Mouse (Mus musculus) ES-Bruce4 (cell line): ENCODE measurements at regions not wholly inside any gene's neighbourhood (a gene's known extent, or its start where the extent isn't known, plus 50 kb on each side); places are given as distances from the start of the nearest gene placed in this dataset.

Experiments used
- H3K27ac ChIP-seq: 2 replicates; pipeline ENCODE4 v1.5.1; 2012; ENCODE audit warnings: low read length, inconsistent platforms; ENCODE audit not compliant: insufficient read depth
- H3K27me3 ChIP-seq: 2 replicates; pipeline ENCODE4 v1.6.1; 2012; ENCODE audit warnings: mild to moderate bottlenecking, low read length, inconsistent platforms; ENCODE audit not compliant: control insufficient read depth, poor library complexity, insufficient read depth, severe bottlenecking
- H3K36me3 ChIP-seq: 2 replicates; pipeline ENCODE4 v1.6.1; 2012; ENCODE audit warnings: inconsistent platforms, mild to moderate bottlenecking, low read length, moderate library complexity; ENCODE audit not compliant: control insufficient read depth, poor library complexity, insufficient read depth, severe bottlenecking
- H3K4me1 ChIP-seq: one replicate; pipeline ENCODE4 v1.8.1; 2011; ENCODE audit warnings: low read length; ENCODE audit not compliant: control insufficient read depth, insufficient read depth
- H3K4me3 ChIP-seq: 2 replicates; pipeline ENCODE4 v1.5.1; 2011; ENCODE audit warnings: low read depth, mild to moderate bottlenecking, low read length
- H3K9ac ChIP-seq: 2 replicates; pipeline ENCODE4 v1.6.1; 2012; ENCODE audit warnings: low read depth, mild to moderate bottlenecking, inconsistent platforms; ENCODE audit not compliant: poor library complexity, severe bottlenecking
- H3K9me3 ChIP-seq: replicated peaks from 2 replicates; pipeline ENCODE4 v1.6.1; 2012; ENCODE audit warnings: mild to moderate bottlenecking, low read length, inconsistent platforms; ENCODE audit not compliant: control insufficient read depth, poor library complexity, insufficient read depth, severe bottlenecking
- CTCF ChIP-seq: IDR thresholded peaks from one replicate; pipeline ENCODE4 v1.8.1; 2011; ENCODE audit warnings: low read depth, low read length
- EP300 ChIP-seq: IDR thresholded peaks from 2 replicates; pipeline ENCODE4 v1.6.1; 2011; ENCODE audit warnings: low read depth, low read length; ENCODE audit not compliant: insufficient read depth
- POLR2A ChIP-seq: IDR thresholded peaks from one replicate; pipeline ENCODE4 v1.8.1; 2011; ENCODE audit warnings: low read length; ENCODE audit not compliant: insufficient read depth

DNA sequence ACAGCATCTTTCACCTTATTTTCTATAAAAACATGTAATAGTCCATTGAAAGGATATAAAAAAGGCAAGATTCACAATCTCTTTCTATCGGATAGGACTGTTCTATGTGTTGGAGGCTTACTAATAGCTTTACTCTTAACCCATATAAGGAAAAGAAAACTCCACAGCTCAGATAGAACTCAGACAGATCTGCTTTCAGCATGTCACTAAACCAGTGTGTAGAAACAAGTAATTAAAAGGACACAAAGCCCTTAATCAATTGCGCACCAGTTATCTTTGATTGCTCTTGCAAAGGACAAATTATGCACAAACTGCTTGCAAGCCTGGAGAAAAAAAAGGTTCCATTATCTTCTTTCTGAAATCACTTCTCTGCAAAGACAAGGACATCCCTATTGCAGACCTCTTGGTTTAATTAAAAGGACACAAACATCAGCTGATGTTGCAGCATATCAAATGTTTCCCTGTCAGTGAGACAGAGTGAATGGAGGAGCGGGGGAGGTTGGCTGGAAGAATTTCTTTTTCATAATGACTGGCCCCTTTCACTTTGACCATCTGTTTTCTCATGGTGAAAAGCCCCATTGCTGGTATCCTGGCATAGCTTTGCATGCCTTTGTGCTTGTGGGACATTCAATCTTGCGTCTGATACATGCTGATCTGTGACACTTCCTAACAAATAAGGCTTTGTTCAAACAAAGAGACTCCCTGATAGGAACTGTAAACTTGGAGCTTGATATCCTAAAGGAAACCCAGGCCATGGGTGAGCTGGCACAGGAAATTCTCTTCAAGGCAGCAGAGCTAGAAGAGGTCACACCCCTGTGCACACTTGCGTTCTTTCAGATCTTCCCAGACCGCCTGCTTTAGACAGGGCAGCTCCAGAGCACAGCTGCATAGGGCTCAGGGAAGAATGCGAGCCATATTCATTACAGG, 162.8 kb upstream of the Rgmb start:
- H3K36me3 ChIP-seq = no peaks in the 10 kb centered on the region
- peaks cover 3% of the 10 kb centered on the region for H3K4me1 ChIP-seq
- no peak overlapping the region for H3K4me3 ChIP-seq
- no peak overlapping the region for H3K9ac ChIP-seq
- H3K27ac ChIP-seq = no peak overlapping the region
- peaks cover 9% of the 10 kb centered on the region; the same call in 1 of the 2 replicates for H3K9me3 ChIP-seq
- H3K27me3 ChIP-seq = no peaks in the 10 kb centered on the region
- no peak for TF ChIP-seq CTCF
- no peak for TF ChIP-seq EP300
- no peak for TF ChIP-seq POLR2A

GRCm38 (mm10) chr17:15991916-15992315, 161.1 kb upstream of the Rgmb start:
- Histone ChIP-seq H3K27ac (no peak overlapping the region), H3K9me3 (0 out of 2 replicates have a peak, but pooled peaks cover 4% of the 10 kb centered on the region), H3K4me1 (peaks cover 3% of the 10 kb centered on the region), H3K27me3 (no peaks in the 10 kb centered on the region), H3K9ac (no peak overlapping the region), H3K4me3 (no peak overlapping the region), H3K36me3 (no peaks in the 10 kb centered on the region)
- no peak for TF ChIP-seq POLR2A
- TF ChIP-seq EP300 = no peak
- no peak for TF ChIP-seq CTCF

DNA sequence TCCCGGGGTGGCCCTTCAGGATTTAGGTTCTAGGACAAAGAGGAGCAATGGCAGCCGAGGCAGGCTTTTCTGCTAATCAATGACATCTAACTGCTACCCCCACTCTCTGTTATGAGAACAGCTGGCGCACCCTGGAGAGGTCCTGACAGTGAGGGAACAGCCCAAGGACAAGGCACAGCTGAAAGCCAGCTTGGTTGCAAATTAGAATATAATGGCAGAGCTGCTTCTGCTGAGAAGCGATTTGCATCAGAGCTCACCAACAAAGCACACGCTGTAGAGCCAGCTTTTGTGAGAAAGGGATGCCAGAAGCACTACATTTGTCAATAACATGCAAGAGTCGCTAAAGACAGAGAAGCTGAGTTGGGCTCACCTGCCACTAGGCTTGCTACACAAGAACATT, 159.5 kb upstream of the Rgmb start:
- Histone ChIP-seq H3K27ac (peak overlapping the region; percentile 69; the same call in 1 of the 2 replicates), H3K9me3 (0 out of 2 replicates have a peak, but pooled peaks cover 4% of the 10 kb centered on the region), H3K36me3 (no peaks in the 10 kb centered on the region), H3K4me1 (peaks cover 3% of the 10 kb centered on the region), H3K27me3 (no peaks in the 10 kb centered on the region), H3K9ac (no peak overlapping the region), H3K4me3 (no peak overlapping the region)
- TF ChIP-seq EP300 (peak; percentile 96), CTCF (no peak)

DNA sequence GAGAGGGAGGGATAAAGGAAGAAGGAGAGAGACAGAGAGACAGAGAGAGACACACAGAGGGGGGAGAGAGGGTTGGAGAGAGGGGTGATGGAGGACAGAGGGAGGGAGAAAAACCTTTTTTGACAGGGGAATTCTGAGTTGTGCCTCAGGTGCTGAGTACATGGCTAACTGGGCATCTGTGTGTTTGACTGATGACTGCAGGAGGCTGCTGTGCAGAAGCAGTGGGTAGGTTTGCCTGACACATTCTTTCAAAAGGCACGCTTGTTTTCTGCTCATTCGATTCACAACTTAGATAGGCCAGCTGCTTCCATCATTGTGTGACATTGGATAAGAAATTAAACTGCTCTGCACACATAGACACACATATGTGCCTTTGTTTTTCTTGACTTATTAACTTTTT, 150.7 kb upstream of the Rgmb start:
- no peaks in the 10 kb centered on the region for H3K9me3 ChIP-seq
- TF ChIP-seq POLR2A (no peak), EP300 (no peak), CTCF (no peak)
- no peaks in the 10 kb centered on the region for H3K4me1 ChIP-seq
- H3K4me3 ChIP-seq = no peak overlapping the region
- no peaks in the 10 kb centered on the region for H3K36me3 ChIP-seq
- H3K27ac ChIP-seq = no peak overlapping the region
- no peaks in the 10 kb centered on the region for H3K27me3 ChIP-seq
- H3K9ac ChIP-seq = no peak overlapping the region

DNA sequence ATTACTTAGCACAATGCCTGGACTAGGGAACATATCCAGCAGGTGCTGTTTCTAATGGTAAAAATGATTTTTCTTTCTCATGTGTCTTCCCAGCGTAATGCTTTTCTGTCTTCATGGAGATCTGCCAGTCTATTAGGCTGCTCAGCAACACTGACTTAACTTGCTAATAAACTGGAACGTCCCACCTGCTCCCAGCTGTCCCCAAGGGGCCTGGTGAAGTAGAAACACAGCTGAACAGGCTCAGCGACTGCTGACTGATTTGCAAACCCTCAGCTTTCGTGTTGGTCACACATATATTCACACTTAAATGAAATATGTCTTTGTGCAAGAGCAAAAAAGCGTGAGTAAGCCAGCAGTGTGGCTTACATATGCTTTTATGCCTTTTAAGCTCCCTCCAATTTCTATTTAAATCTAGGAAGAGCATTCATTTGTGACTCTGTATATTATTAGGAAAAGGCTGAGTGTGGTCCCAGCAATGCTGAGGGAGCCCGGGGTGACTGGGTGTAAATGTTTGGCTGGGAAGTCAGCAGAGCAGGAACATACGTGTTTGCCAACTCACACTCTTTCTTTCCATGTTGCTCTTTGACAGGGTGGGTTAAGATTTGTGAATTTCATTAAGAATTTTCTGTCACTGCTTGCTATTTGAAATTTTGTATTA, 146.7 kb upstream of the Rgmb start:
- no peaks in the 10 kb centered on the region for H3K4me1 ChIP-seq
- H3K9ac ChIP-seq = no peak overlapping the region
- no peaks in the 10 kb centered on the region for H3K27me3 ChIP-seq
- H3K4me3 ChIP-seq = no peak overlapping the region
- no peaks in the 10 kb centered on the region for H3K9me3 ChIP-seq
- no peak overlapping the region for H3K27ac ChIP-seq
- no peak for TF ChIP-seq CTCF
- TF ChIP-seq EP300 = no peak
- H3K36me3 ChIP-seq = no peaks in the 10 kb centered on the region

DNA sequence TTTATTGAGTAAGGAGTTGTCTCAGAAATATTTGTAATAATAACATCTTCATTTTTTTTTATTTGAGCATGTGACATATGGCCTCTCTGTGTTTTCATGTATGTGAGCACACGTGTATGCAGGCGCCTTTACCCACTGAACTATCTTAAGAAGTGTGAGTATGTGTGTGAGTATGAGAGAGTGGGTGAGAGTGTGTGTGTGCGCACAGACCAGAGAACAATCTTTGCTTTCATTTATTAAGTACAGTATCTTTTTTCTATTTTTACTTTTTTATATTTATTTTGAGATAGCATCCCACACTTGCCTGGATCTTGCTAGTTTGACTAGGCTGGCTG, 140.5 kb upstream of the Rgmb start:
- Histone ChIP-seq H3K27ac (no peak overlapping the region), H3K36me3 (no peaks in the 10 kb centered on the region), H3K9me3 (no peaks in the 10 kb centered on the region), H3K9ac (no peak overlapping the region), H3K4me1 (no peaks in the 10 kb centered on the region), H3K4me3 (no peak overlapping the region), H3K27me3 (no peaks in the 10 kb centered on the region)
- no peak for TF ChIP-seq EP300
- no peak for TF ChIP-seq POLR2A
- no peak for TF ChIP-seq CTCF
